Mouse (Mus musculus) lung, postnatal 10 days (tissue): Measurements from ENCODE around the gene Sptlc2.

Experiments
- DNase-seq: peaks from one replicate; pipeline ENCODE4 v3.0.0; 2021

Gene Sptlc2

DNA sequence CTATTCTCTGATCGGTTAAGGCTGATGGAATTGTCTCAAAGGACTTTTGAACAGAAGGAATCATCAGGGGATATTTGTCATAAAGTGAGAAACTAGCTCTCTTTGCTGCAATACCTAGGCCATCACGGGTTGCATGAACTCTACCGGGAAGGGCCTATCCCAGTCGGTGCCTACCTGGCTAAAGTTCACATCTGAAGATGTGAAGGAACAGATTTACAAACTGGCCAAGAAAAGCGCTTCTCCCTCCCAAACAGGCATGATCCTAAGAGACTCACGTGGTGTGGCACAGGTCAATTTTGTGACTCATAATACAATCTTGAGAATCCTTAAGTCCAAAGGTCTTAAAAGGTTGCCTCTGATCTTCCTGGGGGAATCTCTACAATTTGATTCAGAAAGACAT is 6.2 kb upstream of the Sptlc2 start:
- no peak for DNase-seq

DNA sequence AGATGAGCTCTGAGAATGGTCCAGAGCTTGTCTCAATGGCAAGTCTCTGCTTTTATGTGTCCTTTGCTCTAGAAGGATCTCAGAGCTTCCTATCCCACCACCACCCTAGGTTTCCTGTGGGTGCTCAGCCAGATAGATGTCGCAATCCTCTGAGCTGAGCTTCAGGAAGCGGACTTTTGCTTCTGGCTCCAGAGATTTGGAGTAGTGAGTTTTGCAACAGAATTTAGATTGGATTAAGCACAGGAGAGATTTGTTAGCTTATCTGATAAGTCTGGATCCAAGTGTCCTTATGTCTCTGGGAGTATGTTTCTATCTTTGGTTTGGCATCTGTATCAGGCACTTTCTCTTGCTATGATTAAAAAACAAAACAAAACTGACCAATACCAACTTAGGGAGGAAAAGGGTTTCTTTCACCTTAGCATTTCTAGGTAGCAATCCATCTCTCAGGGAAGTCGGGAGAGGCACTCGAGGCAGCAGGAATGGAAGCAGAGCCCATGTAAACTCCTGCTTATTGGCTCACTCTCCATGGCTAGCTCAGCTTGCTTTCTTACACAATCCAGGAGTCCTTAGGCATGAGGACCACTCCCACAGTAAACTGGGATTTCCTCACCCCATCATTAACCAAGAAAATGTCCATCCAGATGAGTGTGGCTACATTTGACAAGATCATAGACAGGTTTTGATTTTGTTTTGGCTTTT is 5.4 kb upstream of the Sptlc2 start:
- DNase-seq: peak; percentile 34

- DNase-seq: no peak
These were observed 3.2 kb upstream of the Sptlc2 start for GRCm38 (mm10) chr12:87391355-87391754.

DNA sequence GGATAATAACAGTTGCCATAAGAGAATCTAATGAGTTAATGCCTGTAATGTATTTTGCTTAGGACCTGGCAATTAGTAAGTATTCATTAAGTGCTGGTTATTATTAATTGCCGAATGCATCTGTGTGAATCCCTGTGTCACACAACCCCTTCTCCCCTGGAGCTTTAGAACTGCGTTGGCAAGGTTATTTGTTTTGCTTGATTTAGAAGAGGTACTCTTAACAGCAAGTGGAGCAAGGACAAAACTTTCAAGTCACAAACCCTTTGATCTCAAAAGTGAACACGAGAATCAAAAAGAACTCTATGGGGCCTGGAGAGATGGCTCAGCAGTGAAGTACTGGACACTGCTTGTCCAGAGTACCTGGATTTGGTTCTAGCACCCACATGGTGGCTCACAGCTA is 1.1 kb upstream of the Sptlc2 start:
- no peak for DNase-seq

GRCm38 (mm10) chr12:87387171-87388121 is 709 bp downstream of the Sptlc2 start:
- peak; percentile 40 for DNase-seq

GRCm38 (mm10) chr12:87385051-87385450 is 3.1 kb downstream of the Sptlc2 start:
- no peak for DNase-seq

GRCm38 (mm10) chr12:87381380-87381682 is 6.8 kb downstream of the Sptlc2 start:
- DNase-seq: no peak

DNA sequence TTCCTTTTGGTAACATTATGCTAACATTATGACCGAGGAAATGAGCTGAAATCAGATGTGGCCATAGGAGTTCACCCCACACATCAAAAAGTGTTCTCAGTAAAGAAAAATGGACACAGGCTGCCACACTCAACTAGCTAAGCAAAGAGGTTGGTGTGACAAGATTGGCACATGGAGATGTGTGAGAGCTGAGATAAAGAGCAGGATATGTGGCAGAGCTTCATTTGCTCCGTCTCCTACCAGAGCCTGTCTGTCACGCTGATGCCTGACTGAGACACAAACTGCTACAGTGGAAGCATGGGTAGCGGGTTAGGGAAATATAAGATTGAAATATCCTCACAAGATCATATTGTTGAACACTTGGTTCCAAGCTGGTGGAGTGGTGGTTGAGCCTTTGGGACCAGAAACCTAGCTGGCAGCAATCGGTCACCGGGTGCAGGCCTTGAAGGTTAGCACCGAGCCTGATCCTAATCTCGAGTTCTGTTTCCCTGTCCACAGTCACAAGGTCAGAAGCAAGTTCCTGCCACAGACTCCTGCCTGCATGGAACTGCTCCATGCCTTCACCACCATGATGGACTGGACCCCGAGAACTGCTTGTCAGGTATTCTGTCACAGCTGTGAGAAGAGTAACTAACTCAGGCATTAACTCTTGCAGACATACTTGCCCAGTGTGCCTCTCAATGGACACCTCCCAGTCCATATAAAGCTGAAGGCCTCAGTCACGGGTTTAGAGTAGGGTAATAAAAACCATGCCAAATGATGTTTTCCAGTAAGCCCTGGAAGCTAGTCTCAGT is 7.4 kb downstream of the Sptlc2 start:
- no peak for DNase-seq

DNA sequence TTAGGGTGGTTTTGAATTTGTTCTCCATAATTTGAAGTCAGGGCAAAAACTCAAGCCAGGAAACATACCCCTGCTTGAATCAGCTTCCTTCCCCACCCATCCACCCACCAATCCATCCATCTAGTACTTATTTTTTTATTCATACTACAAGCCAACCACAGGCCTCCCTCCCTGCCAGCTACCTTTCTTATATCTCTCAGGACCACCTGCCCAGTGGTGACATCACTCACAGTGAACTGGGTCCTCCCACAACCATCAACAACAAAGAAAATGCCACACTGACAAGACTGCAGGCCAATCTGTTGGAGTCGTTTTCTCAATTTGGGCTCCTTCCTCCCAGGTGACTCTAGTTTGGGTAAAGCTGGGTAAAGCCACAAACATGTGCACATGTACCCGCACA is 8.7 kb downstream of the Sptlc2 start:
- DNase-seq: no peak

GRCm38 (mm10) chr12:87374159-87374558 is 14.0 kb downstream of the Sptlc2 start:
- DNase-seq: no peak

DNA sequence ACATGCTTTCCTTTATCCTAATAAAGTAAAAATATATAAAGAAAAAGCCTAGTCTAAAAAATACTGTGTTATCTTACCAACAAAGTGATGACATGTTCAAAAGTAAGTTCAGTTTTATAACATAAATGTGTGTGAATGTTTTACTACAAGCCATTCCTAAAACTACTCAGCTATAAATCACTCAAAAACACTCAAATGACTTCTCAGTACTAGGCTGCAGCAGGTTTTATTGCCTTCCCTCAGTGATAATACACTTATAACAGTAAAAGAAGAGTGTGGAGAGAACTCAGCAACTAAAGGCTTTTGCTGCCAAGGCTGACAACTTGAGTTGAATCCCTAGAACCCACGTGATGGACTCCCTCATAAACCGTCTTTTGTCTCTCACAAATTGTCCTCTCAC is 18.8 kb downstream of the Sptlc2 start:
- no peak for DNase-seq

- DNase-seq: no peak
These were observed 20.1 kb downstream of the Sptlc2 start for GRCm38 (mm10) chr12:87368092-87368491.

DNA sequence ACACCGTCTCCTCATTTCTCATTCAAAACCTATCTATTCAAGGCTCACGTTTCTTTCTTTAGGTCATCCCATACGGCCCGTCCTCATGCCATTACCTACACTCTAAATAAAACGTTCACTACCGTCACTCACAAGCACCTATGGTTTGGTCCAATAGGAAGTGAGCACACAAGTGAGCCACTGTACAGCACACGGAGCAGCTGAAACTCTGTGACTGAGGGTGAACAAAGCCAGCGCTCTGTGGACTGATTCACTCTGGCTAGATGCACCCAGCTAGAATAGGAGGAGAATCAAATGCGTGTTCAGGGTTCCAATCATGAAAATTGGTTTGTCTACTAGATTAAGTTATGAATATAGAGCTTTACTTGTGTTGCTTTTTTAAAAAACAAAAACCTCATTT is 22.5 kb downstream of the Sptlc2 start:
- no peak for DNase-seq

DNA sequence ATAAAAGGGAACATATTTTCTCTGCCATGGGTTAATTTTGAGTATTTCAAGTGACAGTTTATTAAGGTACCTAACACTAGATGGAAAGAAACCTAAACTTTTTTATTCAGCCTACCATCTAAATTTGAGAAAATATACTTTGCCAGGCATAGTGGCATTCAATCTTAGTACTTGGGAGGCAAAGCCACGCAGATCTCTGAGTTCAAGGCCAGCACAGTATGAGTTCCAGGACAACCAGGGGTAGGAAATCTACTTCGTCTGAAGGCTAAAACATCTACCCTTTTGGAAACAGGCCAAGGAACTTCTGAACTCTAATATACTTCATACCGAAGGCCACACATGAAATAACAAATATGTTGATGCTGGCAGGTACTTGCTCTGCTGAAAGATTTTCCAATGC is 26.0 kb downstream of the Sptlc2 start:
- no peak for DNase-seq

DNA sequence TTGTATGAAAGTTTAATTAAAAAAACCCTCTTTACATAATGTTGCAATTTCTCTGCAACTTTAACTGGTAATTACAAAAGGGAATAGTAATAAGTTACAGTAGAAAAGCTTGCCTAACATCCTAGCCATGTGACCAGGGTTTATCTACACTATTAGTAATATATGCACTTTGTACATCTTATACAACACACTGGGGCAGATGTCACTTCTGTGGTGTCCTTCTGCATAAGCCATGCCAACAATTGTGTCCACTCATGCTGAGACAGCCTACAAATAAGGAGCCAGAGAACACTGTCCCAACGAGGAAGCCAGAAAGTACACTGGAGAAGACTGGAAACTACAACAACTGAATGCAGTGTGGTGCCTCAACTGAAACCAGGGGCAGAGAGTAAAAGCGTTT is 40.1 kb downstream of the Sptlc2 start:
- no peak for DNase-seq

GRCm38 (mm10) chr12:87347511-87347910 is 40.6 kb downstream of the Sptlc2 start:
- DNase-seq: peak; percentile 13

- DNase-seq: no peak
These were observed 45.0 kb downstream of the Sptlc2 start for GRCm38 (mm10) chr12:87343084-87343605.

DNA sequence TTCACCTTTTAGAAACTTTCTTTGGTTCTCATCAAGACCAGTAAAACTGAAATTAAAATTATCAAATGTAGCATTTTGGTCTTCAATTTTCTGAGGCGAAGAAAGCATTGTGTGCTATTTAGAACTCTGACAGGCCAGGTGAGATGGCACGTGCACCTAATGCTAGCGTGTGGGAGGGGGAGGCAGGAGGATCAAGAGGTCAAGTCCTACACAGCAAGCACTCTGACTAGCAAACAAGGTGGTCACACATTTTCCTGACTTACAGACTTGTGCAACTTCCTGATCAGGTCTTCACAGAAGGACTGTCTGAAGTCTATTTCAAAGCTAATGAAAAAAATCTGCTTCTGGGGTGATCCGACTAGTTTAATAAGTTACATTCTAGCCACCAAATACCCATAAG is 50.1 kb downstream of the Sptlc2 start:
- DNase-seq: no peak

GRCm38 (mm10) chr12:87334886-87335285 is 53.3 kb downstream of the Sptlc2 start:
- peak; percentile 38 for DNase-seq

DNA sequence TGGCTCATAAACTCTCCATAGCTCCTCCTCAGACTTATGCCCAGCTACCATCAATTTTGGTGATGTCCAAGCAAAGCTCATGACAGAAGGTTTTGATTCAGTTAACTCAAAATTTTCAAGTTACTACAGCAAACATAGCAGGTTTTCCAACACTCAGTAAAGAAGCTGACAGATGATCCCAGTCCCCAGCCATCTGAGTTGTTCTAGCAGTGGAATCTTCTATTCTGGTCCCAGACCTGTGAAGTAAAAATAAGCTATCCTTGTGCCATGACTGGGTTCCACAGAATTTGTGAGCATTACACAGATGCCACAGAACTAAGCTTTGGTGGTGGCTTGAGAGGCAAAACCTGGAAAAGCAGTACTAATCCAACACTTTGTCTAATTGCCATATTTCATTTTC is 54.4 kb downstream of the Sptlc2 start:
- no peak for DNase-seq

- DNase-seq: no peak
These were observed 55.6 kb downstream of the Sptlc2 start for GRCm38 (mm10) chr12:87332511-87332910.

- no peak for DNase-seq
These were observed 56.2 kb downstream of the Sptlc2 start for GRCm38 (mm10) chr12:87331908-87332307.

DNA sequence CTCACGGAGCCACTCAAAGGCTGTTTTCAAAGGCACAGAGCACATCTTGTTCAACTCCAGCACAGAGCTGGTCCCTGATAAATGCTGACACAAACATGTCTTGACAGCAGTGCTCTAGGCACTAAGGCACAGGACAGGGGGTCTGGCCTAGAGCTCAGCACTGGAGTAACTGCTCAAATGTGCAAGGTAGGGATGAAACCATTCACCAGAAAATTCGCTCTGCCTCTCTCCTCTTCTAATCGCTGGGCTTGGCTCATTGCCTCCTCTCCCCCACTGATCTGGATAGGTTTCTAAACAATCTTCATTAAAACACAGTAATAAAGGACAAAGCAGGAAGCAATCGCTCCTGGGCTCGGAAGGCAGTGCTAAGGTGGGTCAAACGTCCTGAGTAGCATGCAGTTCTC is 57.1 kb downstream of the Sptlc2 start:
- no peak for DNase-seq
